Mouse (Mus musculus) liver, embryonic 13.5 days (tissue): ENCODE data around the gene Vil1. TPM values are rescaled to one million over a fixed set of nuclear protein-coding genes. Genes with fewer than 3 reads are reported as not detected.

ENCODE experiments used
- ATAC-seq: fragments of 200-750 bp; cut with Nextera tagmentation; 2 replicates; pipeline ENCODE4 v1.8.0; 2017; ENCODE audit warnings: low read depth, mild to moderate bottlenecking, moderate number of reproducible peaks, moderate library complexity
- DNase-seq: peaks from one replicate; pipeline ENCODE4 v3.0.0; 2022
- H3K27ac ChIP-seq: fragments of 300-500 bp; sonication (generic); 2 replicates; pipeline ENCODE4 v1.5.1; 2015; ENCODE audit warnings: moderate library complexity, mild to moderate bottlenecking, inconsistent platforms
- H3K27me3 ChIP-seq: fragments of 300-500 bp; sonication (generic); 2 replicates; pipeline ENCODE4 v1.6.1; 2015; ENCODE audit warnings: mild to moderate bottlenecking, inconsistent platforms
- H3K36me3 ChIP-seq: fragments of 300-500 bp; sonication (generic); 2 replicates; pipeline ENCODE4 v1.6.1; 2015; ENCODE audit warnings: mild to moderate bottlenecking, inconsistent platforms
- H3K4me1 ChIP-seq: fragments of 300-500 bp; sonication (generic); replicated peaks from 2 replicates; pipeline ENCODE4 v1.6.1; 2015; ENCODE audit warnings: inconsistent platforms
- H3K4me2 ChIP-seq: fragments of 300-500 bp; sonication (generic); 2 replicates; pipeline ENCODE4 v1.6.1; 2015; ENCODE audit warnings: inconsistent platforms, mild to moderate bottlenecking, moderate library complexity
- H3K4me3 ChIP-seq: fragments of 300-500 bp; sonication (generic); replicated peaks from 2 replicates; pipeline ENCODE4 v1.5.1; 2015; ENCODE audit warnings: mild to moderate bottlenecking, inconsistent platforms
- H3K9ac ChIP-seq: fragments of 300-500 bp; sonication (generic); 2 replicates; pipeline ENCODE4 v1.6.1; 2015; ENCODE audit warnings: mild to moderate bottlenecking, inconsistent platforms
- H3K9me3 ChIP-seq: fragments of 300-500 bp; sonication (generic); replicated peaks from 2 replicates; pipeline ENCODE4 v1.6.1; 2016; ENCODE audit warnings: inconsistent platforms
- WGBS: fragments of 180-500 bp; shearing (Covaris S2); methylation state at CpG from one replicate; pipeline ENCODE4 v1.1.7; 2015; ENCODE audit not compliant: insufficient replicate concordance; 5-methylcytosine and 5-hydroxymethylcytosine counted together
- polyA plus RNA-seq: library from polyadenylated mRNA; unstranded; fragments of >200 nt; fragmentation: Nextera tagmentation; extraction: Ambion mirVana; gene quantifications from 2 replicates; pipeline ENCODE4 v1.2.1, GENCODE M21; 2015

Gene Vil1
- polyA plus RNA-seq, 1 experiment from 2014 or later = 0.62 TPM

GRCm38 (mm10) chr1:74418747-74419439 lies 9.7 kb downstream of the Vil1 start:
- no peak overlapping the region for H3K27ac ChIP-seq
- H3K36me3 ChIP-seq = no peaks in the 10 kb centered on the region
- 70% methylated on average over 17 of the region's 17 CpGs for WGBS
- peaks cover 10% of the 10 kb centered on the region; the same call in 1 of the 2 replicates for H3K9me3 ChIP-seq
- no peaks in the 10 kb centered on the region for H3K27me3 ChIP-seq
- H3K4me1 ChIP-seq = peaks cover 12% of the 10 kb centered on the region
- no peak overlapping the region for H3K4me2 ChIP-seq
- no peak overlapping the region for H3K9ac ChIP-seq
- DNase-seq (no peak), ATAC-seq (no peak)
- no peak overlapping the region for H3K4me3 ChIP-seq

- Histone ChIP-seq H3K27me3 (no peaks in the 10 kb centered on the region), H3K36me3 (no peaks in the 10 kb centered on the region), H3K4me2 (no peak overlapping the region), H3K9ac (no peak overlapping the region), H3K9me3 (peaks cover 10% of the 10 kb centered on the region; the same call in 1 of the 2 replicates), H3K27ac (no peak overlapping the region), H3K4me1 (peaks cover 7% of the 10 kb centered on the region), H3K4me3 (no peak overlapping the region)
- 61% methylated on average over 9 of the region's 9 CpGs for WGBS
- DNase-seq = no peak
- no peak for ATAC-seq
Observed at GRCm38 (mm10) chr1:74419440-74419794, 10.2 kb downstream of the Vil1 start.

- Histone ChIP-seq H3K9ac (no peak overlapping the region), H3K4me1 (no peaks in the 10 kb centered on the region), H3K9me3 (no peaks in the 10 kb centered on the region), H3K4me3 (no peak overlapping the region), H3K36me3 (no peaks in the 10 kb centered on the region), H3K27me3 (no peaks in the 10 kb centered on the region), H3K4me2 (no peak overlapping the region), H3K27ac (no peak overlapping the region)
- DNase-seq (no peak), ATAC-seq (no peak)
- WGBS = 41% methylated on average over 8 of the region's 8 CpGs
Observed at GRCm38 (mm10) chr1:74423147-74423546, 14.0 kb downstream of the Vil1 start.

- Histone ChIP-seq H3K9me3 (no peaks in the 10 kb centered on the region), H3K27me3 (no peaks in the 10 kb centered on the region), H3K4me3 (no peak overlapping the region), H3K4me1 (0 out of 2 replicates have a peak, but pooled peaks cover 3% of the 10 kb centered on the region), H3K27ac (no peak overlapping the region), H3K36me3 (no peaks in the 10 kb centered on the region), H3K4me2 (no peak overlapping the region), H3K9ac (0 out of 2 replicates have a peak overlapping the region, but pooled peaks have one; percentile 22)
- ATAC-seq = no peak
- DNase-seq = no peak
- 27% methylated on average over 7 of the region's 7 CpGs for WGBS
Observed at GRCm38 (mm10) chr1:74425845-74426244, 16.7 kb downstream of the Vil1 start.

GRCm38 (mm10) chr1:74433220-74433619 lies 24.0 kb downstream of the Vil1 start:
- 0 out of 2 replicates have a peak overlapping the region, but pooled peaks have one; percentile 32 for H3K27ac ChIP-seq
- H3K4me2 ChIP-seq = no peak overlapping the region
- WGBS = 62% methylated on average over 6 of the region's 6 CpGs
- H3K9me3 ChIP-seq = no peaks in the 10 kb centered on the region
- H3K4me1 ChIP-seq = peaks cover 44% of the 10 kb centered on the region
- no peak for DNase-seq
- H3K27me3 ChIP-seq = no peaks in the 10 kb centered on the region
- 0 out of 2 replicates have a peak overlapping the region, but pooled peaks have one; percentile 5 for H3K9ac ChIP-seq
- H3K4me3 ChIP-seq = no peak overlapping the region
- peaks cover 35% of the 10 kb centered on the region for H3K36me3 ChIP-seq
- peak; percentile 69 for ATAC-seq

- peak overlapping the region; percentile 3; the same call in 1 of the 2 replicates for H3K27ac ChIP-seq
- 60% methylated on average over 5 of the region's 5 CpGs for WGBS
Observed at GRCm38 (mm10) chr1:74434596-74434995, 25.4 kb downstream of the Vil1 start.

GRCm38 (mm10) chr1:74435563-74435962 lies 26.4 kb downstream of the Vil1 start:
- ATAC-seq (peak; percentile 69), DNase-seq (peak; percentile 34)
- Histone ChIP-seq H3K4me2 (no peak overlapping the region), H3K9ac (peak overlapping the region; percentile 8; the same call in 1 of the 2 replicates), H3K4me1 (peaks cover 41% of the 10 kb centered on the region), H3K9me3 (no peaks in the 10 kb centered on the region), H3K4me3 (no peak overlapping the region), H3K36me3 (peaks cover 59% of the 10 kb centered on the region), H3K27me3 (no peaks in the 10 kb centered on the region), H3K27ac (peak overlapping the region; percentile 48; the same call in 1 of the 2 replicates)
- WGBS = 25% methylated on average over 6 of the region's 6 CpGs

More at GRCm38 (mm10) chr1:74434596-74434995, 25.4 kb downstream of the Vil1 start:
- Histone ChIP-seq H3K9ac (no peak overlapping the region), H3K4me3 (no peak overlapping the region), H3K4me2 (no peak overlapping the region), H3K9me3 (no peaks in the 10 kb centered on the region), H3K27me3 (no peaks in the 10 kb centered on the region), H3K36me3 (peaks cover 49% of the 10 kb centered on the region), H3K4me1 (peaks cover 42% of the 10 kb centered on the region)
- ATAC-seq (no peak), DNase-seq (no peak)

GRCm38 (mm10) chr1:74437702-74438427 lies 28.7 kb downstream of the Vil1 start:
- Histone ChIP-seq H3K27me3 (no peaks in the 10 kb centered on the region), H3K4me1 (peaks cover 35% of the 10 kb centered on the region), H3K4me3 (no peak overlapping the region), H3K9me3 (no peaks in the 10 kb centered on the region), H3K9ac (no peak overlapping the region), H3K4me2 (no peak overlapping the region), H3K27ac (no peak overlapping the region), H3K36me3 (peaks cover 76% of the 10 kb centered on the region)
- 76% methylated on average over 8 of the region's 8 CpGs for WGBS
- no peak for ATAC-seq
- no peak for DNase-seq

GRCm38 (mm10) chr1:74439166-74439876 lies 30.1 kb downstream of the Vil1 start:
- peaks cover 77% of the 10 kb centered on the region for H3K36me3 ChIP-seq
- H3K27me3 ChIP-seq = no peaks in the 10 kb centered on the region
- no peak overlapping the region for H3K9ac ChIP-seq

GRCm38 (mm10) chr1:74444538-74444937 lies 35.4 kb downstream of the Vil1 start:
- no peaks in the 10 kb centered on the region for H3K4me1 ChIP-seq
- no peak overlapping the region for H3K27ac ChIP-seq
- H3K4me3 ChIP-seq = no peak overlapping the region
- no peak for ATAC-seq
- H3K9ac ChIP-seq = no peak overlapping the region
- no peak for DNase-seq
- no peak overlapping the region for H3K4me2 ChIP-seq
- WGBS = 83% methylated on average over 2 of the region's 2 CpGs
- peaks cover 82% of the 10 kb centered on the region for H3K36me3 ChIP-seq
- no peaks in the 10 kb centered on the region for H3K9me3 ChIP-seq
- no peaks in the 10 kb centered on the region for H3K27me3 ChIP-seq

More at GRCm38 (mm10) chr1:74439166-74439876, 30.1 kb downstream of the Vil1 start:
- DNase-seq = no peak
- Histone ChIP-seq H3K4me3 (no peak overlapping the region), H3K27ac (no peak overlapping the region), H3K9me3 (no peaks in the 10 kb centered on the region), H3K4me1 (peaks cover 24% of the 10 kb centered on the region), H3K4me2 (no peak overlapping the region)
- 72% methylated on average over 19 of the region's 19 CpGs for WGBS
- ATAC-seq = no peak

GRCm38 (mm10) chr1:74452611-74453045 lies 43.5 kb downstream of the Vil1 start:
- Histone ChIP-seq H3K4me2 (no peak overlapping the region), H3K27me3 (no peaks in the 10 kb centered on the region), H3K4me3 (no peak overlapping the region), H3K9me3 (no peaks in the 10 kb centered on the region), H3K27ac (no peak overlapping the region), H3K9ac (no peak overlapping the region), H3K36me3 (peaks cover 82% of the 10 kb centered on the region), H3K4me1 (no peaks in the 10 kb centered on the region)
- 62% methylated on average over 4 of the region's 4 CpGs for WGBS
- ATAC-seq (no peak), DNase-seq (no peak)
